Mouse (Mus musculus) thymus, postnatal 0 days (tissue): Measurements from ENCODE around the gene AC192777.2. TPM values are rescaled to one million over a fixed set of nuclear protein-coding genes. Genes with fewer than 3 reads are reported as not detected.
"Not testable (repeated sequence)": the region's sequence is repeated elsewhere in the genome, so short reads cannot be mapped to it uniquely, and the experiment has no call there.

Source experiments
- DNase-seq: peaks from one replicate; pipeline ENCODE4 v3.0.0-alpha.2; 2015; ENCODE audit warnings: low spot score
- microRNA-seq: library from miRNA; unstranded; fragments of <30 nt; microRNA quantifications from one replicate; pipeline ENCODE4, GENCODE M21; 2016; ENCODE audit warnings: borderline number of aligned reads
- polyA plus RNA-seq: library from polyadenylated mRNA; unstranded; fragments of >200 nt; fragmentation: Nextera tagmentation; extraction: Ambion mirVana; gene quantifications from 2 replicates; pipeline ENCODE4 v1.2.1, GENCODE M21; 2015

AC192777.2 gene
- polyA plus RNA-seq = not detected in 2 replicates

GRCm38 (mm10) chr17:40095150-40095549 lies at the start of gene AC192777.2:
Gene AC192777.2 (plus strand): TSS chr17:40095450.
- DNase-seq = not testable (repeated sequence)

- not testable (repeated sequence) for DNase-seq
These were observed 20.9 kb downstream of the AC192777.2 start for GRCm38 (mm10) chr17:40116172-40116571.

DNA sequence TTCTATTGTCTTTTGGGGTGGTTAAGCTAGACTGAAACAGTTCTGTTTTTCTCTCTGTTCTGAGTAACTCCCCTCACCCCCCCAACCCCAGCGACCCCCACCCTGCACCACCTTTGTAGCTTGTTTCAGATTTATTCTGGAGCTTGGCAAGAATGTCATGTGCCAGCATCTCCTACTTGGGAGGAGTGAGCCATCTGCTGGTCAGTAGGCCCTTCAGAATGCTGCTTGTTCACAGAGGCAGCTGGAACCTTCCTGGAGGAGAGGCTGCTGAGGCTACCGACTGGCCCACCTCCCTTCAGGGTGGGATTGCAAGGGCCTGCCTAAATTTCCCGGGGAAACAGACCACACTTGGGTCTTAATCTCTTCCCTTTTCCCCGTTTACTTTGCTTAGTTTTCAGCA lies 21.6 kb downstream of the AC192777.2 start:
- DNase-seq = not testable (repeated sequence)

Small RNA genes within 50 kb of the gene (microRNA-seq; reads per million reads assigned to microRNA genes)
- gene Gm26376 = not detected

Other genes with a start within 250 kb of the AC192777.2 start
- gene Esp38, start 144.9 kb upstream of the AC192777.2 start, polyA plus RNA-seq = not detected in 2 replicates
- not detected in 2 replicates for gene Pgk2, start 113.2 kb downstream of the AC192777.2 start, polyA plus RNA-seq
- 0.16 and 0.49 TPM in 2 replicates for gene Crisp3, start 146.8 kb downstream of the AC192777.2 start, polyA plus RNA-seq
- 0.69 and 0.95 TPM in 2 replicates for gene Crisp1, start 223.8 kb downstream of the AC192777.2 start, polyA plus RNA-seq